Mouse (Mus musculus) heart, embryonic 11.5 days (tissue): ENCODE results near the gene Zfp777. TPM values are rescaled to one million over a fixed set of nuclear protein-coding genes. Genes with fewer than 3 reads are reported as not detected.

Source experiments
- ATAC-seq: fragments of 200-750 bp; cut with Nextera tagmentation; replicated peaks from 2 replicates; pipeline ENCODE4 v1.8.0; 2017; ENCODE audit warnings: moderate library complexity; ENCODE audit not compliant: insufficient number of reproducible peaks, low FRiP score, low TSS enrichment
- H3K27ac ChIP-seq: fragments of 300-500 bp; sonication (generic); 2 replicates; pipeline ENCODE4 v1.5.1; 2014; ENCODE audit warnings: mild to moderate bottlenecking, low read depth, low read length
- H3K27me3 ChIP-seq: fragments of 300-500 bp; sonication (generic); 2 replicates; pipeline ENCODE4 v1.6.1; 2014; ENCODE audit warnings: mild to moderate bottlenecking, low read length, mixed read lengths; ENCODE audit not compliant: control insufficient read depth, insufficient read depth
- H3K36me3 ChIP-seq: fragments of 300-500 bp; sonication (generic); 2 replicates; pipeline ENCODE4 v1.6.1; 2014; ENCODE audit warnings: mild to moderate bottlenecking, low read length, moderate library complexity, mixed read lengths; ENCODE audit not compliant: control insufficient read depth, insufficient read depth
- H3K4me1 ChIP-seq: fragments of 300-500 bp; sonication (generic); 2 replicates; pipeline ENCODE4 v1.6.1; 2014; ENCODE audit warnings: low read length; ENCODE audit not compliant: control insufficient read depth, insufficient read depth
- H3K4me2 ChIP-seq: fragments of 300-500 bp; sonication (generic); 2 replicates; pipeline ENCODE4 v1.6.1; 2014; ENCODE audit warnings: mild to moderate bottlenecking, moderate library complexity
- H3K4me3 ChIP-seq: fragments of 300-500 bp; sonication (generic); 2 replicates; pipeline ENCODE4 v1.5.1; 2014; ENCODE audit warnings: low read depth, low read length
- H3K9ac ChIP-seq: fragments of 300-500 bp; sonication (generic); 2 replicates; pipeline ENCODE4 v1.6.1; 2014; ENCODE audit warnings: mild to moderate bottlenecking, low read depth, low read length, moderate library complexity
- H3K9me3 ChIP-seq: fragments of 300-500 bp; sonication (generic); replicated peaks from 2 replicates; pipeline ENCODE4 v1.6.1; 2016; ENCODE audit warnings: low read length; ENCODE audit not compliant: control insufficient read depth
- WGBS: fragments of 180-500 bp; shearing (Covaris S2); extraction: QIAGEN DNeasy Blood & Tissue Kit; methylation state at CpG from one replicate; pipeline ENCODE4 v1.1.7; 2014; ENCODE audit not compliant: insufficient replicate concordance; 5-methylcytosine and 5-hydroxymethylcytosine counted together
- polyA plus RNA-seq: library from polyadenylated mRNA; unstranded; fragments of >200 nt; fragmentation: Nextera tagmentation; extraction: Ambion mirVana; gene quantifications from 2 replicates; pipeline ENCODE4 v1.2.1, GENCODE M21; 2014

Zfp777 gene
- polyA plus RNA-seq, 1 experiment from 2014 or later = 4.2 TPM

GRCm38 (mm10) chr6:48073316-48073715 lies 24.6 kb upstream of the Zfp777 start:
- H3K36me3 ChIP-seq = peaks cover 4% of the 10 kb centered on the region; the same call in 1 of the 2 replicates

GRCm38 (mm10) chr6:48067492-48067891 lies 18.8 kb upstream of the Zfp777 start:
- Histone ChIP-seq H3K9me3 (no peaks in the 10 kb centered on the region), H3K27ac (no peak overlapping the region), H3K4me3 (no peak overlapping the region), H3K4me1 (no peaks in the 10 kb centered on the region), H3K9ac (no peak overlapping the region), H3K27me3 (no peaks in the 10 kb centered on the region), H3K36me3 (peaks cover 28% of the 10 kb centered on the region), H3K4me2 (no peak overlapping the region)
- ATAC-seq = no peak
- 90% methylated on average over 3 of the region's 3 CpGs for WGBS

More at GRCm38 (mm10) chr6:48073316-48073715, 24.6 kb upstream of the Zfp777 start:
- Histone ChIP-seq H3K27me3 (no peaks in the 10 kb centered on the region), H3K4me2 (no peak overlapping the region), H3K27ac (no peak overlapping the region), H3K4me3 (no peak overlapping the region), H3K4me1 (no peaks in the 10 kb centered on the region), H3K9me3 (no peaks in the 10 kb centered on the region), H3K9ac (no peak overlapping the region)
- 83% methylated on average over 5 of the region's 5 CpGs for WGBS
- no peak for ATAC-seq

GRCm38 (mm10) chr6:48065587-48066075 lies 16.9 kb upstream of the Zfp777 start:
- Histone ChIP-seq H3K4me3 (no peak overlapping the region), H3K9ac (no peak overlapping the region), H3K27me3 (no peaks in the 10 kb centered on the region), H3K36me3 (peaks cover 36% of the 10 kb centered on the region), H3K9me3 (no peaks in the 10 kb centered on the region), H3K4me2 (no peak overlapping the region), H3K4me1 (no peaks in the 10 kb centered on the region), H3K27ac (no peak overlapping the region)
- ATAC-seq = no peak
- 91% methylated on average over 6 of the region's 6 CpGs for WGBS

- Histone ChIP-seq H3K9me3 (no peaks in the 10 kb centered on the region), H3K4me2 (no peak overlapping the region)
Observed at GRCm38 (mm10) chr6:48064451-48064850, 15.7 kb upstream of the Zfp777 start.

GRCm38 (mm10) chr6:48063940-48064339 lies 15.2 kb upstream of the Zfp777 start:
- 90% methylated on average over 28 of the region's 28 CpGs for WGBS
- H3K9me3 ChIP-seq = no peaks in the 10 kb centered on the region
- no peak overlapping the region for H3K4me3 ChIP-seq
- ATAC-seq = no peak; the same call in 1 of the 2 replicates
- H3K4me2 ChIP-seq = no peak overlapping the region
- no peak overlapping the region for H3K27ac ChIP-seq
- H3K9ac ChIP-seq = no peak overlapping the region
- peaks cover 36% of the 10 kb centered on the region for H3K36me3 ChIP-seq
- no peaks in the 10 kb centered on the region for H3K27me3 ChIP-seq
- H3K4me1 ChIP-seq = no peaks in the 10 kb centered on the region

More at GRCm38 (mm10) chr6:48064451-48064850, 15.7 kb upstream of the Zfp777 start:
- Histone ChIP-seq H3K36me3 (peaks cover 36% of the 10 kb centered on the region), H3K4me1 (no peaks in the 10 kb centered on the region), H3K27ac (no peak overlapping the region), H3K27me3 (no peaks in the 10 kb centered on the region), H3K4me3 (no peak overlapping the region), H3K9ac (no peak overlapping the region)
- ATAC-seq = no peak
- 88% methylated on average over 14 of the region's 14 CpGs for WGBS

GRCm38 (mm10) chr6:48060895-48061294 lies 12.2 kb upstream of the Zfp777 start:
- ATAC-seq = no peak
- H3K4me3 ChIP-seq = no peak overlapping the region
- H3K27me3 ChIP-seq = no peaks in the 10 kb centered on the region
- H3K9me3 ChIP-seq = no peaks in the 10 kb centered on the region
- 75% methylated on average over 1 of the region's 1 CpGs for WGBS
- H3K36me3 ChIP-seq = peaks cover 32% of the 10 kb centered on the region
- H3K27ac ChIP-seq = no peak overlapping the region
- H3K4me2 ChIP-seq = no peak overlapping the region
- H3K4me1 ChIP-seq = no peaks in the 10 kb centered on the region
- no peak overlapping the region for H3K9ac ChIP-seq

- Histone ChIP-seq H3K4me1 (no peaks in the 10 kb centered on the region), H3K4me3 (no peak overlapping the region), H3K27me3 (no peaks in the 10 kb centered on the region), H3K4me2 (no peak overlapping the region), H3K9ac (no peak overlapping the region), H3K27ac (no peak overlapping the region), H3K9me3 (no peaks in the 10 kb centered on the region), H3K36me3 (peaks cover 31% of the 10 kb centered on the region)
- WGBS = 74% methylated on average over 2 of the region's 2 CpGs
- ATAC-seq = no peak
Observed at GRCm38 (mm10) chr6:48060421-48060820, 11.7 kb upstream of the Zfp777 start.

- Histone ChIP-seq H3K9me3 (no peaks in the 10 kb centered on the region), H3K27ac (no peak overlapping the region), H3K4me1 (peaks cover 3% of the 10 kb centered on the region), H3K4me3 (no peak overlapping the region), H3K4me2 (no peak overlapping the region), H3K36me3 (no peaks in the 10 kb centered on the region), H3K27me3 (no peaks in the 10 kb centered on the region), H3K9ac (no peak overlapping the region)
- ATAC-seq = no peak
- WGBS = 83% methylated on average over 6 of the region's 6 CpGs
Observed at GRCm38 (mm10) chr6:48052136-48052535, 3.4 kb upstream of the Zfp777 start.

GRCm38 (mm10) chr6:48051666-48052065 lies 3.0 kb upstream of the Zfp777 start:
- H3K27me3 ChIP-seq = 0 out of 2 replicates have a peak, but pooled peaks cover 2% of the 10 kb centered on the region
- H3K27ac ChIP-seq = no peak overlapping the region
- no peak overlapping the region for H3K9ac ChIP-seq
- H3K4me2 ChIP-seq = no peak overlapping the region
- 73% methylated on average over 2 of the region's 2 CpGs for WGBS
- H3K36me3 ChIP-seq = no peaks in the 10 kb centered on the region
- peaks cover 6% of the 10 kb centered on the region for H3K4me1 ChIP-seq
- no peak for ATAC-seq
- H3K9me3 ChIP-seq = no peaks in the 10 kb centered on the region
- no peak overlapping the region for H3K4me3 ChIP-seq
